Mouse (Mus musculus) myocyte (in vitro differentiated cells): Measurements from ENCODE around the gene Trpc1.

ENCODE experiments used
- MYOD1 ChIP-seq, 3 experiments: IDR thresholded peaks; one replicate each; pipeline ENCODE4 v1.6.1; 2011; ENCODE audit warnings: control low read depth in 2 of 3, low read depth in 2 of 3, mild to moderate bottlenecking in 2 of 3, moderate library complexity in 1 of 3; ENCODE audit not compliant: insufficient read length in 2 of 3, control insufficient read depth in 1 of 3
- POLR2A ChIP-seq: IDR thresholded peaks from one replicate; pipeline ENCODE4 v1.6.1; 2011; ENCODE audit warnings: low read depth, mild to moderate bottlenecking, control low read depth, moderate library complexity; ENCODE audit not compliant: insufficient read length
- POLR2AphosphoS2 ChIP-seq: IDR thresholded peaks from one replicate; pipeline ENCODE4 v1.6.1; 2011; ENCODE audit warnings: low read depth, control low read depth; ENCODE audit not compliant: insufficient read length
- TCF12 ChIP-seq: IDR thresholded peaks from one replicate; pipeline ENCODE4 v1.6.1; 2011; ENCODE audit warnings: mild to moderate bottlenecking, control low read depth; ENCODE audit not compliant: poor library complexity, insufficient read depth, severe bottlenecking
- USF1 ChIP-seq: IDR thresholded peaks from one replicate; pipeline ENCODE4 v1.6.1; 2011; ENCODE audit warnings: low read depth, mild to moderate bottlenecking, control low read depth, moderate library complexity

- no peak for TF ChIP-seq USF1
- no peak for TF ChIP-seq POLR2A
- TF ChIP-seq MYOD1 (IDR thresholded peaks at IDR 0.05; ENCODE audit: control insufficient read depth in 1 of 3, insufficient read length in 2 of 3, low read depth in 2 of 3) = no peak
- TF ChIP-seq TCF12 = no peak
- TF ChIP-seq POLR2AphosphoS2 = no peak
Observed at GRCm38 (mm10) chr9:95749461-95749928, 680 bp downstream of the Trpc1 start.
